7 mouse cellular contexts compared by ENCODE assay signal in genomic region chr17:8856430-8857371, GRCm38 (mm10).
DNase-seq lines count a peak whose midpoint lies in the region; ATAC-seq lines count a peak whose summit lies in the region.

No protein-coding gene starts in this region.

- peaks cover 12% of the 10 kb centered on the region; the same call in 1 of the 2 replicates for H3K4me1 ChIP-seq in embryonic facial prominence, embryonic 12.5 days
- peaks cover 9 to 11% of the 10 kb centered on the region in 2 experiments; a peak in 3 of 4 replicates for H3K4me1 ChIP-seq in heart, embryonic 14.5 days (ENCODE audit: control insufficient read depth in 2 of 2, insufficient read depth in 2 of 2, low read length in 2 of 2)
- peaks cover 45% of the 10 kb centered on the region for H3K4me1 ChIP-seq in megakaryocyte, embryonic 14.5 days

- H3K9ac ChIP-seq in embryonic facial prominence, embryonic 12.5 days = no peak overlapping the region
- H3K9ac ChIP-seq in heart, embryonic 14.5 days (ENCODE audit: low read length) = no peak overlapping the region

- peak overlapping the region; percentile 43 for H3K4me2 ChIP-seq in embryonic facial prominence, embryonic 12.5 days (replicated peaks)
- H3K4me2 ChIP-seq in heart, embryonic 14.5 days (ENCODE audit: low read length) = peak overlapping the region; percentile 53

- H3K36me3 ChIP-seq in embryonic facial prominence, embryonic 12.5 days = no peaks in the 10 kb centered on the region
- no peaks in the 10 kb centered on the region for H3K36me3 ChIP-seq in heart, embryonic 14.5 days (ENCODE audit: control insufficient read depth, insufficient read depth, low read length)
- H3K36me3 ChIP-seq in megakaryocyte, embryonic 14.5 days (replicated peaks; ENCODE audit: low read length) = no peaks in the 10 kb centered on the region

- DNase-seq in kidney, postnatal 10 days = peak; percentile 88
- DNase-seq in spleen, postnatal 10 days (ENCODE audit: low spot score in 2 of 2) = peak; percentile 71 to 88

- H3K27me3 ChIP-seq in embryonic facial prominence, embryonic 12.5 days = no peaks in the 10 kb centered on the region
- no peaks in the 10 kb centered on the region for H3K27me3 ChIP-seq in heart, embryonic 14.5 days (ENCODE audit: control insufficient read depth, insufficient read depth, low read length)
- no peaks in the 10 kb centered on the region for H3K27me3 ChIP-seq in megakaryocyte, embryonic 14.5 days (replicated peaks)

- H3K9me3 ChIP-seq in embryonic facial prominence, embryonic 12.5 days = no peaks in the 10 kb centered on the region
- H3K9me3 ChIP-seq in heart, embryonic 14.5 days (ENCODE audit: control insufficient read depth, low read length) = no peaks in the 10 kb centered on the region
- no peaks in the 10 kb centered on the region for H3K9me3 ChIP-seq in megakaryocyte, embryonic 14.5 days

- H3K4me3 ChIP-seq in embryonic facial prominence, embryonic 12.5 days = peak overlapping the region; percentile 20; the same call in 1 of the 2 replicates
- H3K4me3 ChIP-seq in heart, embryonic 14.5 days (ENCODE audit: control insufficient read depth in 1 of 2, insufficient read depth in 1 of 2, low read depth in 1 of 2, low read length in 2 of 2) = peak overlapping the region; percentile 6 to 37; a peak in 2 of 4 replicates
- H3K4me3 ChIP-seq in megakaryocyte, embryonic 14.5 days (replicated peaks) = peak overlapping the region; percentile 89

- H3K27ac ChIP-seq in embryonic facial prominence, embryonic 12.5 days = no peak overlapping the region
- no peak overlapping the region for H3K27ac ChIP-seq in heart, embryonic 14.5 days (replicated peaks in 1 of 2; ENCODE audit: control insufficient read depth in 1 of 2, insufficient read depth in 1 of 2, low read depth in 2 of 2, low read length in 2 of 2)

- 33% methylated on average over 22 of the region's 22 CpGs for WGBS in embryonic facial prominence, embryonic 12.5 days
- 39% methylated on average over 22 of the region's 22 CpGs for WGBS in heart, embryonic 14.5 days

- ATAC-seq in activated CD4-positive, CD25-positive, alpha-beta regulatory T cell, adult 4 months = peak; percentile 49
- ATAC-seq in embryonic facial prominence, embryonic 12.5 days (ENCODE audit: insufficient number of reproducible peaks, insufficient read depth, low FRiP score, low TSS enrichment) = no peak
- ATAC-seq in heart, embryonic 14.5 days (ENCODE audit: insufficient number of reproducible peaks, insufficient read depth, low FRiP score, low read depth) = peak; percentile 35; the same call in 1 of the 2 replicates
- no peak for ATAC-seq in cerebellum, adult (ENCODE audit: insufficient number of reproducible peaks, low FRiP score, low TSS enrichment)

Comparison
In these comparisons a context has a peak if more than half of its experiments do, and no peak if none do; other contexts are left out.
1. ATAC-seq: peak in activated CD4-positive, CD25-positive, alpha-beta regulatory T cell, adult 4 months (single experiment) and heart, embryonic 14.5 days (single experiment); none in embryonic facial prominence, embryonic 12.5 days (single experiment) and cerebellum, adult (single experiment).
2. H3K4me3 ChIP-seq: peak in every context shown above with its lines; median percentile 89 in megakaryocyte, embryonic 14.5 days; 22 in heart, embryonic 14.5 days; 20 in embryonic facial prominence, embryonic 12.5 days.